Mouse (Mus musculus) hindbrain, embryonic 15.5 days (tissue): Measurements from ENCODE around the gene Igsf21. TPM values are rescaled to one million over a fixed set of nuclear protein-coding genes. Genes with fewer than 3 reads are reported as not detected.
A peak's percentile ranks its signal among the peaks of the same experiment; 100 is the strongest.

Experiments used
- ATAC-seq: fragments of 200-750 bp; cut with Nextera tagmentation; 2 replicates; pipeline ENCODE4 v1.8.0; 2017; ENCODE audit warnings: low read depth, moderate number of reproducible peaks, moderate TSS enrichment; ENCODE audit not compliant: low FRiP score
- H3K27ac ChIP-seq: fragments of 300-500 bp; sonication (generic); replicated peaks from 2 replicates; pipeline ENCODE4 v1.5.1; 2015; ENCODE audit warnings: mild to moderate bottlenecking, inconsistent platforms
- H3K27me3 ChIP-seq: fragments of 300-500 bp; sonication (generic); 2 replicates; pipeline ENCODE4 v1.6.1; 2015; ENCODE audit warnings: control low read depth, inconsistent platforms
- H3K36me3 ChIP-seq: fragments of 300-500 bp; sonication (generic); 2 replicates; pipeline ENCODE4 v1.6.1; 2015; ENCODE audit warnings: control low read depth, inconsistent platforms
- H3K4me1 ChIP-seq: fragments of 300-500 bp; sonication (generic); replicated peaks from 2 replicates; pipeline ENCODE4 v1.6.1; 2015; ENCODE audit warnings: control low read depth, inconsistent platforms
- H3K4me2 ChIP-seq: fragments of 300-500 bp; sonication (generic); 2 replicates; pipeline ENCODE4 v1.6.1; 2015; ENCODE audit warnings: moderate library complexity, mild to moderate bottlenecking, inconsistent platforms
- H3K4me3 ChIP-seq: fragments of 300-500 bp; sonication (generic); 2 replicates; pipeline ENCODE4 v1.5.1; 2015; ENCODE audit warnings: mild to moderate bottlenecking, inconsistent platforms
- H3K9ac ChIP-seq: fragments of 300-500 bp; sonication (generic); 2 replicates; pipeline ENCODE4 v1.6.1; 2015; ENCODE audit warnings: inconsistent platforms
- H3K9me3 ChIP-seq: fragments of 300-500 bp; sonication (generic); 2 replicates; pipeline ENCODE4 v1.6.1; 2016; ENCODE audit warnings: control low read depth, inconsistent platforms
- WGBS: fragments of 180-500 bp; shearing (Covaris S2); methylation state at CpG from one replicate; pipeline ENCODE4 v1.1.7; 2015; 5-methylcytosine and 5-hydroxymethylcytosine counted together
- polyA plus RNA-seq: library from polyadenylated mRNA; unstranded; fragments of >200 nt; fragmentation: Nextera tagmentation; extraction: Ambion mirVana; gene quantifications from 2 replicates; pipeline ENCODE4 v1.2.1, GENCODE M21; 2015

The Igsf21 gene
- polyA plus RNA-seq, 1 experiment from 2014 or later = 102 TPM

DNA sequence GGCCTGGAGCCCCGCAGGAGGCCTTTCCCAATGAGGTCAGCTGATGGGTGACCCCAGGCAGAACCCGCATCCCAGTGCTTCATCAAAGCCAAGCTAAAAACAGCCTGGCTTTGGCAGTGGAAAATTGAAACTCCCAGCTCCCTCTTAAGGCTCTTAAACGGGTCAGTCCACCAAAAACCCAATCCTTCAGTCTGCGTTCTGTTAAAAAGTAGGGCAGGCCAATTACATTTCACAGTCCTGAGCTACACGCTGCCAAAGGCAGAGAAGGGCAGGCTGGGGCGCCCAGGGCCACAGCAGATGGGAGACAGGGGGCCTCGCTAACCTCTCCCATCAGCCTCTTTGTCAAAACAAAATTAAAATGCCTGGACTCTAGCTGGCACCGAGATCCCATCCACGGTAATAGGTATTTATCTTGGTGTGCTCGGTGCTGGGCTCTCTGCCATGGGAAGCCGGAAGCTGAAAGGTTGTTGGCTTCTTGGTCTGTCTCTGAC lies 162.0 kb downstream of the Igsf21 start:
- Histone ChIP-seq H3K4me1 (peaks cover 30% of the 10 kb centered on the region), H3K36me3 (no peaks in the 10 kb centered on the region), H3K27ac (peak overlapping the region; percentile 41), H3K4me3 (no peak overlapping the region), H3K9ac (no peak overlapping the region), H3K27me3 (no peaks in the 10 kb centered on the region), H3K4me2 (no peak overlapping the region), H3K9me3 (no peaks in the 10 kb centered on the region)
- WGBS = 34% methylated on average over 11 of the region's 11 CpGs
- no peak for ATAC-seq

DNA sequence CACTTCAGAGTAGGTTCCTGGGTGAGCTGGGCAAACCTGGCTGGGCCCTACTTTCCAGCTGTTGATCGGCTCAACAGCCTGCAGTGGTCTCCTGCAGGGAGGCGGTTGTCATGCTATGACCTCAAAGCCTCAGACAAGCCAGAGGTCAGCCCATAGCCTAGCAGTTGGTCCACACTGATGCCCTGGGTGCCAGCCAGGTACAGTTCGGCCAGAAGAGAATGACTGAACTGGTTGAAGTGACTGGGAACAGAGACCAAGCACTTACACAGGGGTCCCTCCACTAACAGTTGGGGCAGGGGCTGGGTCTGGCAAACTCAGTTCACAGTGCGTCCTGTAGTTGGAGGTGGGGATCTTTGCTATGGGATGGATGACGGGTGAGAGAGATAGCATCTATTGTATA lies 162.5 kb downstream of the Igsf21 start:
- Histone ChIP-seq H3K4me3 (no peak overlapping the region), H3K4me2 (no peak overlapping the region), H3K36me3 (no peaks in the 10 kb centered on the region), H3K4me1 (peaks cover 30% of the 10 kb centered on the region), H3K27me3 (no peaks in the 10 kb centered on the region), H3K27ac (peak overlapping the region; percentile 41), H3K9me3 (no peaks in the 10 kb centered on the region), H3K9ac (no peak overlapping the region)
- 79% methylated on average over 5 of the region's 5 CpGs for WGBS
- ATAC-seq = no peak

DNA sequence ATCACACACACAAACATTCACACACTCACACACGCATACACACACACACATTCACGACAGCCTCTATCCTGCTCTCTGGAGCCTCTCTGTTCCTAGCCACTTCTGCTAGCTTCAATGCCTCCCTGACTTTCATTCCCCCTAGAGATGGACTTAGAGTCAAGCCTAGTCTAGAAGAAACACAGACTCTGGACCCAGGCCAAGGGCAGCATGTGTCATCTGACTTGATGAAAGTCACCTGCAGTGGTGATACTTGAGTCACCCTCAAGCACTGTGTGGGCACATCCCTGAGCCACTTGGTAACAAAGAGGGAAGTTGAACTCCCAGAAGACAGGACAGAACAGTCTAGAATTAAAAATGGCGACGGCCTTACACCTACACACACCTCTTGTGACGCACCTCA lies 168.2 kb downstream of the Igsf21 start:
- no peak for ATAC-seq
- Histone ChIP-seq H3K27me3 (no peaks in the 10 kb centered on the region), H3K4me2 (no peak overlapping the region)

DNA sequence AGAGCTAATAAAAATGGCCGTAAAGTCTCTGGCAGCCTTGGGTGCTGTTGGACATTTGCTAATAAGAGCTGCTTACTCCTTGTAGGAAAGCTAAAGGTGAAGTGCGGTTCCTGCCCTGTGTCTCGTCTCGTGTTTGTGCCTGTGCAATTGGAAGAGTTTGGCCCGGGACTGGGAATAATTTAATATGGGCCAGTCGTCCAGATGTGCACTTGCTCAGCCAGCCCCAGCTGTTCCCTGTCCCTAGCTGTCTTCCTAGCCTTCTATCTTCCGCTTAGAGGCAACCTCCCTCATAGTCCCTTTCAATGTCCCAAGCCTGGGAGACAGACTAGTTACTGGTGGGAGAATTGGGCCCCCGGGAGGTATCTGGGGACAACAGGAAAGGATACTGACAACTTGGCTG lies 169.0 kb downstream of the Igsf21 start:
- no peak overlapping the region for H3K9ac ChIP-seq
- peak overlapping the region; percentile 31; the same call in 1 of the 2 replicates for H3K27ac ChIP-seq
- H3K4me2 ChIP-seq = no peak overlapping the region
- no peaks in the 10 kb centered on the region for H3K27me3 ChIP-seq
- H3K4me3 ChIP-seq = no peak overlapping the region
- no peak for ATAC-seq
- H3K9me3 ChIP-seq = no peaks in the 10 kb centered on the region
- 60% methylated on average over 8 of the region's 8 CpGs for WGBS
- no peaks in the 10 kb centered on the region for H3K36me3 ChIP-seq
- H3K4me1 ChIP-seq = peaks cover 38% of the 10 kb centered on the region

More for the DNA sequence above, 168.2 kb downstream of the Igsf21 start:
- Histone ChIP-seq H3K9ac (no peak overlapping the region), H3K9me3 (no peaks in the 10 kb centered on the region), H3K4me3 (no peak overlapping the region), H3K36me3 (no peaks in the 10 kb centered on the region), H3K4me1 (peaks cover 34% of the 10 kb centered on the region), H3K27ac (no peak overlapping the region)
- 86% methylated on average over 5 of the region's 5 CpGs for WGBS

DNA sequence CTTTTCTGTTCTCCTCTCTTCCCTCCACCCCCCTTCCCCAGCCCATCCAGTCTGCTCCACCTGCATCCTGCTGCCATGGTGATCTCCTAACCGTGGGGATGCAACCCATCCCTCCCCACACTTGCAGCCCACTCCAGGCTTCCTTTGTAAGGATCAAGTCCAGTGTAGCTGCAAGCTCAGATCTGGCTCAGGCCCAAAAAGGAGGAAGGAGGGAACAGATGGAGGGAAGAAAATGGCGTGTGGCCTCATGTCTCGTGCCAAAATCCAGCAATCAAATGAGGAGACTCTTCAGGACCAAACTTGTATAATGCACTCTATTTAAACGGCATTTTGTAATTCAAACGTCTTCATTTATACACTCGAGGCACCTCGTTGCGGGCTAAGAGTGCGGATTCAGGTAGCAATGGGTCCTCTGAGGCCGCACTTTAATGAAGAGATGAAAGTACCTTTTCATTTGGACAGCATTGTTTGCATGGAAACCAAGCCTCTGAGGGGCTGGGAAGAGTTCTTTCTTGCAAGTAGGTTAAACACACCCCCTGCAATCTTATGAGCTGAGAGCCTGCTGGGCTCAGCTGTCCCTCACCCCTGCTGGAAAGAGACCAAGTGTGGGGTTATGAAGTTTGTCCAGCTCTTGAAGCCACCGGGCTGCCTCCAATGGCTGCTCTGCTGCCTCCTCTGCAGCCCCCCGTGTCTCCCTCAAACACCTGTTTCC lies 169.6 kb downstream of the Igsf21 start:
- ATAC-seq = peak; percentile 50; the same call in 1 of the 2 replicates
- H3K4me2 ChIP-seq = no peak overlapping the region
- WGBS = 38% methylated on average over 12 of the region's 12 CpGs
- no peak overlapping the region for H3K4me3 ChIP-seq
- peak overlapping the region; percentile 28 for H3K27ac ChIP-seq
- no peak overlapping the region for H3K9ac ChIP-seq
- no peaks in the 10 kb centered on the region for H3K9me3 ChIP-seq
- H3K4me1 ChIP-seq = peaks cover 39% of the 10 kb centered on the region
- no peaks in the 10 kb centered on the region for H3K27me3 ChIP-seq
- H3K36me3 ChIP-seq = no peaks in the 10 kb centered on the region

DNA sequence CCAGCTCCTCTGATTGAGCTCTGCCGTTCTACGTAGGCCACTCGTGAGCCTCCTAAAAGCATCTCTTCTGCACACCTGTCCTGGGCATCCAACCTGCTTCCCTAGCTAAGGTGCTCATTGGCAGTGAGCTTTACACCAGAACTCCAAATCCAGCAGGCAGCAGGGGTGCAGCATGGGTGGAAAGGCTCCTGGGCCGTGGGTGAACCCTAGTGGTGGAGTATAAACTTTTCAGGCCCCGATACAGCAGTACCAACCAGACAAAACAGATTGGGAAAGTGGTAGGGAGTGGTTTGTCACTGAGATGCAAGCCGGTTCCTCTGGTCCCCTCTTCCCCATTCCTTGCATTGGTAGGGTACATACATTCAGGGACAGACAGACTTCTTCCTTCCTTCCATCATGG lies 170.2 kb downstream of the Igsf21 start:
- no peaks in the 10 kb centered on the region for H3K36me3 ChIP-seq
- H3K9ac ChIP-seq = no peak overlapping the region
- no peak for ATAC-seq
- WGBS = 72% methylated on average over 6 of the region's 6 CpGs
- H3K4me3 ChIP-seq = no peak overlapping the region
- H3K4me2 ChIP-seq = no peak overlapping the region
- H3K27ac ChIP-seq = peak overlapping the region; percentile 28
- H3K27me3 ChIP-seq = no peaks in the 10 kb centered on the region
- peaks cover 33% of the 10 kb centered on the region for H3K4me1 ChIP-seq
- H3K9me3 ChIP-seq = no peaks in the 10 kb centered on the region

DNA sequence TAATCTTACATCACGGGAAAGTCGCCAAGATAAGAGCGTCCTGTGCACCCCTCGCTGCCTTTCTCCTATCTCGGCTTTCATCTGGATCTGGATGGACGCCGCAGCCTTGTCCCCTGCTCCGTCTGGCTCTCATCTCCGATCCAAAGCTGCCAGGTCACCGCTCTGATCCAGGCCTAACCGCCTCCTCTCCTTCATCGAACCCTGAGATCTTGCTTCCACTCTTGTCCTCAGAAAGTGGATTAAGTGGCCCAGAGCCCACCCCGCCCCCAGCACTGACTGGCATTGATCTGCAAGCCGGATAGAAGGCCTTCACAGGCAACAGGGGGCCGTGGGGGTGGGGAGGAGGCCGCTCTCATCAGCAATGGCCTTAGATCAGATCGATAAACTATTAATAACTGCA lies 175.5 kb downstream of the Igsf21 start:
- ATAC-seq = no peak
- H3K36me3 ChIP-seq = no peaks in the 10 kb centered on the region
- no peak overlapping the region for H3K9ac ChIP-seq
- H3K4me1 ChIP-seq = peaks cover 26% of the 10 kb centered on the region
- peak overlapping the region; percentile 26; the same call in 1 of the 2 replicates for H3K27ac ChIP-seq
- no peak overlapping the region for H3K4me3 ChIP-seq
- H3K9me3 ChIP-seq = no peaks in the 10 kb centered on the region; the same call in 1 of the 2 replicates
- 34% methylated on average over 17 of the region's 17 CpGs for WGBS
- no peaks in the 10 kb centered on the region for H3K27me3 ChIP-seq
- no peak overlapping the region for H3K4me2 ChIP-seq

DNA sequence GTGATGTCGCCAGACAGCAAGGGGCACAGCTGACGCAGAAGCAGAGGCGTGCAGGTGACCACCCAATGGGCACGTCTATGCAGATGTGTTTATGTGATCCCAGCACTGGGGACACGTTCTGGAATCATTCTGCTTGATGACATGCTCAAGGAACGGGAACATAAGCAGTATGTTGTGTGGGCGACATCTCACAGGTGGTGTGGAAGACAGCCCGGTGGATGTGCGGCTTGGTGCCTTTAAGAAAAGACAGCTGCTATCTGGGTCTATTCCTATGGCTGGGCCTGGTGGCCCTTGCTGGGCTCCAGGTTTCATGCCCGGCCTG lies 176.3 kb downstream of the Igsf21 start:
- peak; percentile 20; the same call in 1 of the 2 replicates for ATAC-seq
- no peaks in the 10 kb centered on the region for H3K27me3 ChIP-seq
- H3K4me3 ChIP-seq = no peak overlapping the region
- H3K4me1 ChIP-seq = peaks cover 26% of the 10 kb centered on the region
- H3K9ac ChIP-seq = no peak overlapping the region
- H3K36me3 ChIP-seq = no peaks in the 10 kb centered on the region
- no peaks in the 10 kb centered on the region; the same call in 1 of the 2 replicates for H3K9me3 ChIP-seq
- 0 out of 2 replicates have a peak overlapping the region, but pooled peaks have one; percentile 17 for H3K27ac ChIP-seq
- WGBS = 33% methylated on average over 10 of the region's 10 CpGs
- no peak overlapping the region for H3K4me2 ChIP-seq

DNA sequence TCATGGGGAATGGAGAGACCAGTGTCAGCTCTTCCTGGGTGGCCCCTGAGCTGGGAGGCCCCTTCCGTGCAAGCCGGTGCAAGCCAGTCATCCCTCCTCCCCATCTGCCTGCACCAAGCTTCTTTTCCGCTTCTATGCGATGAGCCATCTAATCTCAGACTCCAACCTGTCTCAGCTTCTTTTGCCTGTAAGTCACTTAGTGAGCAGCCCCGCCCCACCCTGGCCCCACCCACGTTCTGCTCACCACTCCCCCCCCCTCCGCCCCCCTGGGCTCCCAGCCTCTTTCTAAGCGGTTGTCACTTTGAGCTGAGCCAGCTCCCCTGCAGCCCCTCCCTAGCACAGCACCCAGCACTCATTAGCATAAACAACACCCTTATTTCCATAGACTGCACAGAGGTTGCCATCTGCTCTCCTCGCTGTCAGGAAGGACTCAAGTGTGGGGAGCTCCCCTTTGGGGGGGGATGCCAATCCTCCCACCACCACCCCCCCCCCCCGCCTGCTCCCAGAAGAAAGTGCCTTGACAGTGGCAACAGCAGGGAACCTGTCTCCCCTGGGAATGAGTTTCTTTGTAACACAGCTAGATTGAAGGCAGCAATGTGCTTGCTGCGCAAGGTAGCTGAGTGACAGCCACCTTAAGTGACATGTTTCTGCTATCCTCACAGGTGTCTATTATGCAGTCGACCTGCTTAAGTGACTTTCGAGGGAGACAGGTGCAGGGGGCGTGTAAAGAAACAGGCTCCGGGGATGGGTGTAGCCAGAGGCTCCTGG lies 176.8 kb downstream of the Igsf21 start:
- ATAC-seq = peak; percentile 70; the same call in 1 of the 2 replicates
- Histone ChIP-seq H3K9me3 (no peaks in the 10 kb centered on the region; the same call in 1 of the 2 replicates), H3K27ac (peak overlapping the region; percentile 33; the same call in 1 of the 2 replicates), H3K9ac (no peak overlapping the region), H3K36me3 (no peaks in the 10 kb centered on the region), H3K4me1 (peaks cover 26% of the 10 kb centered on the region), H3K27me3 (no peaks in the 10 kb centered on the region), H3K4me2 (0 out of 2 replicates have a peak overlapping the region, but pooled peaks have one; percentile 1), H3K4me3 (no peak overlapping the region)
- 11% methylated on average over 15 of the region's 15 CpGs for WGBS

DNA sequence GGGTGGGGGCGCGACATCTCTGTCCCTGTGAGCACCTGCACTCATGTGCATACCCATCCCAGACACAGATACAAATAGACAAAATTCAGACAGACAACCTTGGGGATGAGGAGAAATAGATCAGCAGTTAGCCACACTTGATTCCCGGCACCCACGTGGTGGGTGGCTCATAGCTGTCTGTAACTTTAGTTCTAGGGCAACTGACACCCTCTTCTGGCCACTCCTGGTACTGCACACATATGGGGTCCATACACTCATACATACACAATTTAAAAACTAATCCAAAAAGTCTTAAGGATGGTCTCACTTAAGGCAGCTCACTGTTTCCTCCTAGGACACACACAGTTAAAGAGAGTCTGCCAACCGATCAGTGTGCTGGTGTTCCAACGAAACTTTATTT lies 178.1 kb downstream of the Igsf21 start:
- H3K9ac ChIP-seq = no peak overlapping the region
- ATAC-seq = no peak
- 93% methylated on average over 6 of the region's 6 CpGs for WGBS

DNA sequence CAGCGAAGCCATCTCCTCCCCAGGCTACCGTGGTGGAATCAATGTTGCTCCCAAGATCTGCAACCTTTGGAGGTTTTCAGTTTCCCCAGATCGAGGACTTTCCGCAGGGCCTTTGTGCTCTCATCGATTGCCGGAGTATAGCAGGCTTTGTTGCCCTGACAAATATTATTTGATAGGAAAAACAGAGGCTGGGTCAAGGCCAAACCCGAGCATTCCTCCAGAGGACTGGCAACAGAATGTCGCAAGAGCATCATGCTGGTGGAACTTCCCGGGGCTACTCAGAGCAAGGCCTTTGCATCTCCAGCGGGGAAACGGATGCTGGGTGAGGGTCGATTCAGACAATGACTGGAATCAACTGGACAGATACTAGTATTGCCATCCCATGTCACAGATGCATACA lies 180.6 kb downstream of the Igsf21 start:
- Histone ChIP-seq H3K27ac (no peak overlapping the region), H3K4me2 (no peak overlapping the region), H3K9me3 (no peaks in the 10 kb centered on the region; the same call in 1 of the 2 replicates), H3K4me3 (no peak overlapping the region), H3K27me3 (no peaks in the 10 kb centered on the region), H3K4me1 (peaks cover 18% of the 10 kb centered on the region), H3K9ac (no peak overlapping the region), H3K36me3 (no peaks in the 10 kb centered on the region)
- WGBS = 87% methylated on average over 12 of the region's 12 CpGs
- ATAC-seq = no peak

More for the DNA sequence above, 178.1 kb downstream of the Igsf21 start:
- no peaks in the 10 kb centered on the region; the same call in 1 of the 2 replicates for H3K9me3 ChIP-seq
- H3K27ac ChIP-seq = no peak overlapping the region
- no peak overlapping the region for H3K4me2 ChIP-seq
- H3K27me3 ChIP-seq = no peaks in the 10 kb centered on the region
- peaks cover 26% of the 10 kb centered on the region for H3K4me1 ChIP-seq
- H3K4me3 ChIP-seq = no peak overlapping the region
- no peaks in the 10 kb centered on the region for H3K36me3 ChIP-seq

DNA sequence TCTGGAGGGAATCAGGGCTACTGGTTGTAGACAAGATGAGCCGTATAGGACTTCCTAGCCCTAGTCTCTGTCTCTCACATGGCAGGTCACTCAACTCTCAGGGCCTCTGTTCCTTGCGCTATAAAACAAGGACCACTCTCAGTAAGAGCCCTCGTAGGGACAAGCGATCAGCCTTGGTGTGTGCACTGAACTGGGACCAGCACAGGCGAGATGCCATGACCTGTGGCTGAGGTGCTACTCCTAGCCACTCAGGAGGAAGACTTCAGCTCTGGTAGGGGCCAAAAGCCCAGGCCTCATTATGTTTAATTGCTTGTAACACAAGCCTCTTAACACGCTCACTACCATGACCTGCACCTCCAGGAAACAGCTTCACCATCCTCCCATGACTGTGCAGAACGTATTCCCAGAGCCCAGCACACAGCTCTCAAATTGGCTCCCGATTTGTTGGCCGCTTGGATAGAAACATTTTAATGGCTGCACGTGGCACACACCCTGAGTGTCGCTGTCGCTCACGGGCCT lies 183.4 kb downstream of the Igsf21 start:
- ATAC-seq = no peak
- Histone ChIP-seq H3K36me3 (no peaks in the 10 kb centered on the region), H3K4me1 (no peaks in the 10 kb centered on the region), H3K9ac (no peak overlapping the region), H3K27ac (no peak overlapping the region), H3K27me3 (no peaks in the 10 kb centered on the region), H3K4me3 (no peak overlapping the region), H3K4me2 (no peak overlapping the region), H3K9me3 (no peaks in the 10 kb centered on the region; the same call in 1 of the 2 replicates)
- WGBS = 70% methylated on average over 13 of the region's 13 CpGs
